ENCODE assay signal across 17 mouse cellular contexts in genomic region chr16:8619659-8620314, GRCm38 (mm10). TPM values are rescaled to one million over a fixed set of nuclear protein-coding genes. Genes with fewer than 3 reads are reported as not detected.
DNase-seq lines count a peak whose midpoint lies in the region; ATAC-seq and TF ChIP-seq lines count a peak whose summit lies in the region.
"Had no signal": no experiment of that assay in that cellular context is flagged by ENCODE, and none has a peak within 500 bp of the region (broad histone marks: within the 10 kb centered on the region; RNA-seq: fewer than 3 reads in every experiment).

No protein-coding gene starts in this region.

- peak; percentile 45 for DNase-seq in hindbrain, embryonic 10.5 days (ENCODE audit: low spot score)
- peak; percentile 23 for DNase-seq in lung, postnatal 0 days (ENCODE audit: low spot score)
- no peak for DNase-seq in lung, adult 18-20 months
- no peak for DNase-seq in stomach, postnatal 0 days (ENCODE audit: low spot score)
- DNase-seq in kidney, adult 8-10 months, result no peak
- no peak for DNase-seq in heart, postnatal 4 days
- DNase-seq: cerebellum, adult 18-20 months; gastrocnemius, postnatal 36 days; lung, postnatal 10 days; retina, postnatal 1 day; thymus, adult 18-20 months had no signal

- H3K27ac ChIP-seq in hindbrain, embryonic 10.5 days, result no peak overlapping the region
- no peak overlapping the region for H3K27ac ChIP-seq in hindbrain, embryonic 16.5 days (ENCODE audit: low read depth, low read length)
- 0 out of 2 replicates have a peak overlapping the region, but pooled peaks have one; percentile 27 for H3K27ac ChIP-seq in lung, postnatal 0 days (ENCODE audit: low read length)
- peak overlapping the region; percentile 44; the same call in 1 of the 2 replicates for H3K27ac ChIP-seq in embryonic facial prominence, embryonic 15.5 days (replicated peaks)
- peak overlapping the region; percentile 53 for H3K27ac ChIP-seq in stomach, postnatal 0 days (replicated peaks)
- H3K27ac ChIP-seq: heart, embryonic 13.5 days; hindbrain, embryonic 15.5 days; limb, embryonic 12.5 days; midbrain, embryonic 12.5 days had no signal

- peaks cover 15% of the 10 kb centered on the region; the same call in 1 of the 2 replicates for H3K36me3 ChIP-seq in hindbrain, embryonic 10.5 days
- H3K36me3 ChIP-seq in hindbrain, embryonic 16.5 days (ENCODE audit: control insufficient read depth, insufficient read depth, low read length), result peaks cover 19% of the 10 kb centered on the region
- no peaks in the 10 kb centered on the region for H3K36me3 ChIP-seq in lung, postnatal 0 days (ENCODE audit: insufficient read depth, low read length)
- H3K36me3 ChIP-seq in embryonic facial prominence, embryonic 15.5 days, result no peaks in the 10 kb centered on the region
- H3K36me3 ChIP-seq in stomach, postnatal 0 days (ENCODE audit: control insufficient read depth, insufficient read depth, low read length), result no peaks in the 10 kb centered on the region

- no peak for TF ChIP-seq EP300 in lung, postnatal 0 days (IDR thresholded peaks at IDR 0.05)
- TF ChIP-seq EP300 in stomach, postnatal 0 days (optimal IDR thresholded peaks at IDR 0.05), result no peak

- TF ChIP-seq CTCF in lung, postnatal 0 days (IDR thresholded peaks at IDR 0.05), result no peak
- TF ChIP-seq CTCF in stomach, postnatal 0 days (IDR thresholded peaks at IDR 0.05; ENCODE audit: low read depth), result no peak

- peaks cover 22% of the 10 kb centered on the region for H3K4me1 ChIP-seq in hindbrain, embryonic 10.5 days (replicated peaks)
- H3K4me1 ChIP-seq in hindbrain, embryonic 16.5 days (ENCODE audit: control insufficient read depth, insufficient read depth, low read depth, low read length), result no peaks in the 10 kb centered on the region
- H3K4me1 ChIP-seq in lung, postnatal 0 days (ENCODE audit: insufficient read depth, low read depth, low read length), result no peaks in the 10 kb centered on the region
- no peaks in the 10 kb centered on the region for H3K4me1 ChIP-seq in embryonic facial prominence, embryonic 15.5 days
- H3K4me1 ChIP-seq in stomach, postnatal 0 days (replicated peaks; ENCODE audit: control insufficient read depth, insufficient read depth), result peaks cover 9% of the 10 kb centered on the region; the same call in 1 of the 2 replicates
- H3K4me1 ChIP-seq: heart, embryonic 13.5 days; hindbrain, embryonic 15.5 days; limb, embryonic 12.5 days had no signal

- H3K9ac ChIP-seq in hindbrain, embryonic 16.5 days (ENCODE audit: low read depth, low read length), result no peak overlapping the region
- H3K9ac ChIP-seq in lung, postnatal 0 days (replicated peaks; ENCODE audit: low read depth), result no peak overlapping the region
- H3K9ac ChIP-seq in embryonic facial prominence, embryonic 15.5 days, result no peak overlapping the region
- no peak overlapping the region for H3K9ac ChIP-seq in stomach, postnatal 0 days (ENCODE audit: low read length)
- H3K9ac ChIP-seq: heart, embryonic 13.5 days; hindbrain, embryonic 15.5 days; limb, embryonic 12.5 days; midbrain, embryonic 12.5 days had no signal

- WGBS in hindbrain, embryonic 10.5 days, result 23% methylated on average over 10 of the region's 10 CpGs
- 19% methylated on average over 10 of the region's 10 CpGs for WGBS in hindbrain, embryonic 16.5 days
- 13% methylated on average over 10 of the region's 10 CpGs for WGBS in lung, postnatal 0 days
- 67% methylated on average over 10 of the region's 10 CpGs for WGBS in embryonic facial prominence, embryonic 15.5 days
- 15% methylated on average over 10 of the region's 10 CpGs for WGBS in stomach, postnatal 0 days

- no peak for ATAC-seq in hindbrain, embryonic 16.5 days
- peak; percentile 50 for ATAC-seq in lung, postnatal 0 days
- no peak for ATAC-seq in embryonic facial prominence, embryonic 15.5 days (ENCODE audit: insufficient number of reproducible peaks, low FRiP score, low TSS enrichment, low read depth)
- no peak for ATAC-seq in stomach, postnatal 0 days (ENCODE audit: low FRiP score, low TSS enrichment)

- H3K27me3 ChIP-seq in hindbrain, embryonic 10.5 days (ENCODE audit: insufficient read depth, poor library complexity, severe bottlenecking), result peaks cover 76% of the 10 kb centered on the region
- no peaks in the 10 kb centered on the region for H3K27me3 ChIP-seq in hindbrain, embryonic 16.5 days (replicated peaks; ENCODE audit: control insufficient read depth, insufficient read depth, low read length)
- H3K27me3 ChIP-seq in lung, postnatal 0 days (replicated peaks; ENCODE audit: insufficient read depth, low read length), result no peaks in the 10 kb centered on the region
- H3K27me3 ChIP-seq in embryonic facial prominence, embryonic 15.5 days, result no peaks in the 10 kb centered on the region
- no peaks in the 10 kb centered on the region for H3K27me3 ChIP-seq in stomach, postnatal 0 days (ENCODE audit: control insufficient read depth, insufficient read depth, low read length)
- H3K27me3 ChIP-seq: heart, embryonic 13.5 days; hindbrain, embryonic 15.5 days; limb, embryonic 12.5 days had no signal

- no peak overlapping the region for H3K4me3 ChIP-seq in hindbrain, embryonic 10.5 days
- no peak overlapping the region for H3K4me3 ChIP-seq in hindbrain, embryonic 16.5 days (ENCODE audit: low read length)
- H3K4me3 ChIP-seq in lung, postnatal 0 days (ENCODE audit: low read depth, low read length), result no peak overlapping the region
- no peak overlapping the region for H3K4me3 ChIP-seq in embryonic facial prominence, embryonic 15.5 days (replicated peaks)
- no peak overlapping the region for H3K4me3 ChIP-seq in stomach, postnatal 0 days (ENCODE audit: low read depth, low read length)
- H3K4me3 ChIP-seq: heart, embryonic 13.5 days; hindbrain, embryonic 15.5 days; limb, embryonic 12.5 days; midbrain, embryonic 12.5 days had no signal

- H3K9me3 ChIP-seq in hindbrain, embryonic 10.5 days, result no peaks in the 10 kb centered on the region; the same call in 1 of the 2 replicates
- peaks cover 2% of the 10 kb centered on the region; the same call in 1 of the 2 replicates for H3K9me3 ChIP-seq in hindbrain, embryonic 16.5 days (ENCODE audit: control insufficient read depth, low read length)
- no peaks in the 10 kb centered on the region for H3K9me3 ChIP-seq in lung, postnatal 0 days (ENCODE audit: low read length)
- H3K9me3 ChIP-seq in embryonic facial prominence, embryonic 15.5 days (replicated peaks), result no peaks in the 10 kb centered on the region
- no peaks in the 10 kb centered on the region for H3K9me3 ChIP-seq in stomach, postnatal 0 days (ENCODE audit: control insufficient read depth, low read length)
- H3K9me3 ChIP-seq: heart, embryonic 13.5 days; hindbrain, embryonic 15.5 days; limb, embryonic 12.5 days had no signal

- H3K4me2 ChIP-seq in hindbrain, embryonic 16.5 days (ENCODE audit: low read length), result no peak overlapping the region
- H3K4me2 ChIP-seq in lung, postnatal 0 days (replicated peaks; ENCODE audit: low read depth, low read length), result no peak overlapping the region
- no peak overlapping the region for H3K4me2 ChIP-seq in embryonic facial prominence, embryonic 15.5 days (replicated peaks)
- H3K4me2 ChIP-seq in stomach, postnatal 0 days (replicated peaks; ENCODE audit: low read depth), result no peak overlapping the region
- H3K4me2 ChIP-seq: heart, embryonic 13.5 days; hindbrain, embryonic 15.5 days; limb, embryonic 12.5 days; midbrain, embryonic 12.5 days had no signal

RNA-seq across cellular contexts. Expression of gene Pmm2, which starts 17.7 kb away (rescaled TPM):
- polyA plus RNA-seq in hindbrain, embryonic 10.5 days (2016; fragmentation: Nextera tagmentation; extraction: Ambion mirVana), result 45.3 and 48.9 TPM in 2 replicates
- polyA plus RNA-seq in hindbrain, embryonic 16.5 days (2015; fragmentation: Nextera tagmentation; extraction: Ambion mirVana), result 33.1 and 37.0 TPM in 2 replicates
- 38.0 and 40.2 TPM in 2 replicates for polyA plus RNA-seq in lung, postnatal 0 days (2015; fragmentation: Nextera tagmentation; extraction: Ambion mirVana)
- polyA plus RNA-seq in embryonic facial prominence, embryonic 15.5 days (2015; fragmentation: Nextera tagmentation; extraction: Ambion mirVana), result 56.4 and 57.6 TPM in 2 replicates
- polyA plus RNA-seq in stomach, postnatal 0 days (2015; fragmentation: Nextera tagmentation; extraction: Ambion mirVana), result 74.2 and 74.9 TPM in 2 replicates
- total RNA-seq in heart, postnatal 4 days (2021), result 10 to 100 TPM; 36.5 to 39.0 TPM

RNA-seq across cellular contexts. Expression of gene Tmem186, which starts 17.7 kb away (rescaled TPM):
- polyA plus RNA-seq in hindbrain, embryonic 10.5 days (2016; fragmentation: Nextera tagmentation; extraction: Ambion mirVana), result 22.8 and 23.8 TPM in 2 replicates
- polyA plus RNA-seq in hindbrain, embryonic 16.5 days (2015; fragmentation: Nextera tagmentation; extraction: Ambion mirVana), result 22.5 and 23.1 TPM in 2 replicates
- 8.2 and 8.7 TPM in 2 replicates for polyA plus RNA-seq in lung, postnatal 0 days (2015; fragmentation: Nextera tagmentation; extraction: Ambion mirVana)
- 19.3 and 19.5 TPM in 2 replicates for polyA plus RNA-seq in embryonic facial prominence, embryonic 15.5 days (2015; fragmentation: Nextera tagmentation; extraction: Ambion mirVana)
- polyA plus RNA-seq in stomach, postnatal 0 days (2015; fragmentation: Nextera tagmentation; extraction: Ambion mirVana), result 11.1 and 11.8 TPM in 2 replicates
- total RNA-seq in heart, postnatal 4 days (2021), result 10 to 100 TPM; 12.7 to 13.1 TPM

RNA-seq across cellular contexts. Expression of gene Carhsp1, which starts 52.2 kb away (rescaled TPM):
- polyA plus RNA-seq in hindbrain, embryonic 10.5 days (2016; fragmentation: Nextera tagmentation; extraction: Ambion mirVana), result 187 and 235 TPM in 2 replicates
- polyA plus RNA-seq in hindbrain, embryonic 16.5 days (2015; fragmentation: Nextera tagmentation; extraction: Ambion mirVana), result 148 and 167 TPM in 2 replicates
- 86.9 and 97.1 TPM in 2 replicates for polyA plus RNA-seq in lung, postnatal 0 days (2015; fragmentation: Nextera tagmentation; extraction: Ambion mirVana)
- 80.4 and 84.0 TPM in 2 replicates for polyA plus RNA-seq in embryonic facial prominence, embryonic 15.5 days (2015; fragmentation: Nextera tagmentation; extraction: Ambion mirVana)
- 53.1 and 53.8 TPM in 2 replicates for polyA plus RNA-seq in stomach, postnatal 0 days (2015; fragmentation: Nextera tagmentation; extraction: Ambion mirVana)
- 10 to 100 TPM; 52.8 to 56.0 TPM for total RNA-seq in heart, postnatal 4 days (2021)

Comparison
In these comparisons a context has a peak if more than half of its experiments do, and no peak if none do; other contexts are left out.
1. DNase-seq: peak in hindbrain, embryonic 10.5 days (single experiment) and lung, postnatal 0 days (single experiment); none in lung, adult 18-20 months (0 of 2), stomach, postnatal 0 days (single experiment), kidney, adult 8-10 months (0 of 2) and heart, postnatal 4 days (single experiment).
2. H3K27ac ChIP-seq: peak in lung, postnatal 0 days (single experiment), embryonic facial prominence, embryonic 15.5 days (single experiment) and stomach, postnatal 0 days (single experiment); none in hindbrain, embryonic 10.5 days (single experiment) and hindbrain, embryonic 16.5 days (single experiment).